Mouse (Mus musculus) ES-E14 (cell line): ENCODE results near the gene Ptprj. TPM values are rescaled to one million over a fixed set of nuclear protein-coding genes. Genes with fewer than 3 reads are reported as not detected.

Experiments
- DNase-seq: peaks from one replicate; pipeline ENCODE4 v3.0.0-alpha.2; 2013; ENCODE audit warnings: low read depth, low spot score
- H3K27ac ChIP-seq: 2 replicates; pipeline ENCODE4 v1.5.1; 2012; ENCODE audit warnings: low read depth, mild to moderate bottlenecking, low read length, moderate library complexity, mixed read lengths; ENCODE audit not compliant: poor library complexity, insufficient read depth, severe bottlenecking
- H3K36me3 ChIP-seq: 2 replicates; pipeline ENCODE4 v1.6.1; 2012; ENCODE audit warnings: mild to moderate bottlenecking, low read length, moderate library complexity, mixed read lengths; ENCODE audit not compliant: control insufficient read depth, poor library complexity, insufficient read depth, severe bottlenecking
- H3K4me1 ChIP-seq, 2 experiments: fragments of 150-350 bp in 1 of 2; sonication (generic) in 1 of 2; 2 replicates each; pipeline ENCODE4 v1.6.1; 2012; ENCODE audit warnings: low read length in 2 of 2, mild to moderate bottlenecking in 1 of 2, mixed read lengths in 1 of 2; ENCODE audit not compliant: control insufficient read depth in 2 of 2, insufficient read depth in 2 of 2, poor library complexity in 1 of 2
- H3K4me3 ChIP-seq, 2 experiments: fragments of 150-350 bp in 1 of 2; sonication (generic) in 1 of 2; 2 replicates each; pipeline ENCODE4 v1.5.1; 2012; ENCODE audit warnings: low read length in 2 of 2, low read depth in 1 of 2, mild to moderate bottlenecking in 1 of 2, mixed read lengths in 1 of 2; ENCODE audit not compliant: insufficient read depth in 1 of 2, poor library complexity in 1 of 2, severe bottlenecking in 1 of 2
- H3K9ac ChIP-seq: 2 replicates; pipeline ENCODE4 v1.6.1; 2012; ENCODE audit warnings: low read depth, mild to moderate bottlenecking, low read length, mixed read lengths; ENCODE audit not compliant: poor library complexity, insufficient read depth, severe bottlenecking
- H3K9me3 ChIP-seq: fragments of 150-350 bp; sonication (generic); 2 replicates; pipeline ENCODE4 v1.6.1; 2012; ENCODE audit warnings: low read depth, mild to moderate bottlenecking, low read length; ENCODE audit not compliant: control insufficient read depth, insufficient read depth
- CHD2 ChIP-seq: IDR thresholded peaks from 2 replicates; pipeline ENCODE4 v1.6.1; 2014; ENCODE audit warnings: mild to moderate bottlenecking, low read depth, low read length, inconsistent platforms
- HCFC1 ChIP-seq: IDR thresholded peaks from 2 replicates; pipeline ENCODE4 v1.6.1; 2012; ENCODE audit warnings: low read length, inconsistent platforms, borderline replicate concordance; ENCODE audit not compliant: insufficient read depth
- MAFK ChIP-seq: IDR thresholded peaks from 2 replicates; pipeline ENCODE4 v1.6.1; 2014; ENCODE audit warnings: mild to moderate bottlenecking, low read depth, low read length, inconsistent platforms; ENCODE audit not compliant: insufficient read depth
- ZC3H11A ChIP-seq: IDR thresholded peaks from 2 replicates; pipeline ENCODE4 v1.6.1; 2012; ENCODE audit warnings: low read depth, mild to moderate bottlenecking, inconsistent platforms, low read length, borderline replicate concordance
- ZNF384 ChIP-seq: IDR thresholded peaks from 2 replicates; pipeline ENCODE4 v1.6.1; 2012; ENCODE audit warnings: low read depth, low read length, inconsistent platforms
- in situ Hi-C, 2 experiments: fragments of 600-800 bp; cut with MboI; formaldehyde crosslinking; loops; one replicate each; pipeline ENCODE4 v1.15.1; 2025; ENCODE audit warnings: low sequenced_read_pairs in 2 of 2, inconsistent platforms in 1 of 2; ENCODE audit not compliant: unreplicated experiment in 2 of 2
- total RNA-seq: library from RNA; depleted of rRNA; stranded (reverse); fragments of 300-350 nt; gene quantifications from 2 replicates; pipeline ENCODE4 v1.2.3, GENCODE M21; 2012

The Ptprj gene
- total RNA-seq, 1 experiment: 10.7 TPM

DNA sequence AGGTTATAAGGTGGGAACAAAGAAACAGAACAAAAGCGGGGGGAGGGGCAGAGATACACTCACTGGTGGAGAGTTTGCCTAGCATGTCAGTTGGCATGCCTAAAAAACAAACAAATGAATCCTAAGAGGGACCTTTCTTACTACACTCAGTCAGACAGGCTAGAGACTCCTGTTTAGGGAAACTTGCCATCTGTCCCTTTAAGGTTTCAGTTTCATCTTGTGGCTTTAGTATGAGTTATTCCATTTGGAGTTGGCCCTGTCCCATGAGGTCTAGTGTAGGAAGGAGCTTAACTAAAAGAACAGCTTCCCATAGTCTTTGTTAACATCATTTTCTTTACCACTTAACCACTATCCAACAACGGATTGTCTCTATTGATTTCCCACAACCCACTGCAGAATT lies 32.6 kb upstream of the Ptprj start:
- TF ChIP-seq CHD2 (no peak), ZC3H11A (no peak), ZNF384 (no peak), MAFK (no peak), HCFC1 (no peak)

DNA sequence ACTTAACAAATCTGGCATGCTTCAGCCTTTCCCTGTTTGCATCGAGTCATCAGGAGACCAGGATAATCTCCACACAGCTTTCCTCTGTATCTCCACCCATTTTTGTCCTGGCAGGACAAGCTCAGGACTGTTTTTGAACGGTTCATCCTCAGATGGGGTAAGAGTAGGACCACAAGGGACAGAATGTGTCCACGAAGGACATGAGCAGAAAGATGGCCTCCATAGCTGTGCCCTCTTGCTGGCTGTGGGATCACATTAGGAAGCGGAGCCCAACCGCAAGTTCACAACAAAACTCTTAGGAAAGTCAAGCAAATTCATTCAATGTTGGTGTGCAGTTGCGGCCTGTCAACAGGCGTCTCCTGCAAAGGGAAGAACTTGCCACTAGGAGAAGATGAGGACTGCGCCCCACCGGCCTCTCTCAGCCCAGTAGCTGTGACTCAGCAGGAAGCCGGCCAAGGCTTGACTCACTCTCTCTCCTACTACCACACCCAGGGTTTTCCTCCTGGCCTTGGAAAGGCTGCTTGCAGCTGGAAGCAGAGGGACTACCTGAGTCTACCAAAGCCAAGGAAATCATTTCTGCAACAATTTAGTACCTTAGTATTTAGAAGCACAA lies 31.6 kb upstream of the Ptprj start:
- no peaks in the 10 kb centered on the region for H3K9me3 ChIP-seq
- H3K9ac ChIP-seq: no peak overlapping the region
- DNase-seq: no peak
- peaks cover 7% of the 10 kb centered on the region in 2 experiments; a peak in 2 of 4 replicates for H3K4me1 ChIP-seq
- no peaks in the 10 kb centered on the region for H3K36me3 ChIP-seq
- TF ChIP-seq ZC3H11A: no peak
- TF ChIP-seq HCFC1: no peak
- no peak for TF ChIP-seq CHD2
- TF ChIP-seq ZNF384: no peak
- TF ChIP-seq MAFK: peak; percentile 80
- H3K27ac ChIP-seq: no peak overlapping the region
- in situ Hi-C loops: no loop called here
- H3K4me3 ChIP-seq: no peak overlapping the region

More for the DNA sequence above, 32.6 kb upstream of the Ptprj start:
- DNase-seq: no peak
- Histone ChIP-seq H3K27ac (no peak overlapping the region), H3K4me3 (no peak overlapping the region), H3K9me3 (no peaks in the 10 kb centered on the region), H3K4me1 (peaks cover 7% of the 10 kb centered on the region in 2 experiments; a peak in 2 of 4 replicates), H3K36me3 (no peaks in the 10 kb centered on the region), H3K9ac (no peak overlapping the region)
- in situ Hi-C loops: no loop called here

- TF ChIP-seq MAFK (no peak), CHD2 (no peak)
- Histone ChIP-seq H3K4me1 (no peaks in the 10 kb centered on the region), H3K9me3 (no peaks in the 10 kb centered on the region), H3K36me3 (no peaks in the 10 kb centered on the region), H3K27ac (no peak overlapping the region), H3K9ac (no peak overlapping the region), H3K4me3 (no peak overlapping the region)
- in situ Hi-C loops: no loop called here
- no peak for DNase-seq
These were observed 20.6 kb upstream of the Ptprj start for GRCm38 (mm10) chr2:90601056-90601455.

- Histone ChIP-seq H3K27ac (no peak overlapping the region), H3K9ac (no peak overlapping the region), H3K4me1 (no peaks in the 10 kb centered on the region), H3K4me3 (no peak overlapping the region), H3K9me3 (no peaks in the 10 kb centered on the region), H3K36me3 (no peaks in the 10 kb centered on the region)
- TF ChIP-seq MAFK (no peak), ZNF384 (no peak), ZC3H11A (no peak), CHD2 (no peak), HCFC1 (no peak)
- DNase-seq: no peak
- in situ Hi-C loops: no loop called here
These were observed 7.7 kb upstream of the Ptprj start for GRCm38 (mm10) chr2:90588141-90588540.

DNA sequence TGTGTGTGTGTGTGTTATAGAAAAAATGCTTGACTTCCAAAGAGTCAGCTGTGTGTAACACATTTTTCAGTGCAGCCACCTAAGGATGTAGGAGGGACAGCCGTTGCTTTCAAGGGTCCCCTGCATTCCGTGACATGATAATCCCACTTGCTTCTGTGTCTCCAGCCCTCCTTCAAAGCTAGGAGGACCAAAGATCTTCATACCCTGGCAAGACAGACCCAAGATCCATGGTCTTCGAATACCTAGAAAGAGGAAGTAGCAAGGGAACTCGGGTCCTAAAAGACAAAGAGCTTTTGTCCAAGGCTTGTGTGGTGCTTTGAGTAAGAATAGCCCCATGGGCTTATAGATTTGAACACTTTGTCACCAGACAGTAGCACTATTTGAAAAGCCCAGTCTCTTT lies 4.1 kb upstream of the Ptprj start:
- no peak for DNase-seq
- H3K27ac ChIP-seq: no peak overlapping the region
- H3K9me3 ChIP-seq: no peaks in the 10 kb centered on the region
- H3K4me3 ChIP-seq: no peak overlapping the region
- in situ Hi-C loops: no loop called here
- no peaks in the 10 kb centered on the region for H3K36me3 ChIP-seq
- H3K9ac ChIP-seq: no peak overlapping the region
- TF ChIP-seq HCFC1 (no peak), ZNF384 (no peak)
- peaks cover 0 to 5% of the 10 kb centered on the region in 2 experiments; a peak in 1 of 4 replicates for H3K4me1 ChIP-seq
